Mouse (Mus musculus) embryo, embryonic 11.5 days (tissue): ENCODE measurements around the gene Tas2r138.
"Not testable (repeated sequence)": the region's sequence is repeated elsewhere in the genome, so short reads cannot be mapped to it uniquely, and the experiment has no call there.

Experiments
- DNase-seq: peaks from one replicate; pipeline ENCODE4 v3.0.0-alpha.2; 2012; ENCODE audit warnings: low read depth, low spot score

The Tas2r138 gene

GRCm38 (mm10) chr6:40613260-40613852 is at the start of gene Tas2r138:
Gene Tas2r138, minus strand, starts transcription at chr6:40613310.
- no peak for DNase-seq

DNA sequence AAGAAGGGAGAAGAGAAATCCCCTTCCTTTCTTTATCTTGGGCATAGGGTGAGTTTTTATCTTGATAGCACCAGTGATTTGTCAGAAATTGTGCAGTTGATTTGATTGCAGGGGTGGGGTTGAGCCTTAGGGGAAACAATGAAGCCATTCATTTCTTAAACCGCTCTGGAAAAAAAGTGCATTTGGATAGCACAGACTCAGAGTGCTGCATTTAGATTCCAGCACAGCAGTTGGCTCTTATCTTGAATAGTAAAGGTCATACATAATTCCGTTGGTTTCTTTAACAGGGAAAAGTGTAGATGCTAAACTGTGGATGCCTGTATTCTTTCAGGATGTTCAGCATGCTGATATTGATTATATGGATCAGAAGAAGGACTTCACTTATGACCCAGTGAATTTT is 47.8 kb upstream of the Tas2r138 start:
- no peak for DNase-seq

DNA sequence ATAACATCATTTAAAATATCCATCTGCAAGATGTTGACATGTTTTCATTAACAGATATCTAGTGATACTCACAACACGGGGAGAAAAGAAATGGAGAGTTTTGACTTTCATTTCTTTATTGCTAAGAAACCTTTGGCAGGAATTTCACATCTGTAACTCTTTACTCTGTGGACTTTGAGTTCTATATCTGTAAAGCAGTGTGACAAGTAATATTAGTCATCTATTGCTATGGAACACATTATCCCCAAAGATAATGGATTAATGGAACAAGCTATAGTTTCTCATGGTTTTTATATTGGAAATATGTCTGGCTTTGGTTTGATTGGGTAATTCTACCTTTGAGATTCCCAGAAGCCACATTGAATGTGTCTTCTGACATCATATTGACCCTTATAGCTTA is 37.8 kb upstream of the Tas2r138 start:
- DNase-seq, result no peak

DNA sequence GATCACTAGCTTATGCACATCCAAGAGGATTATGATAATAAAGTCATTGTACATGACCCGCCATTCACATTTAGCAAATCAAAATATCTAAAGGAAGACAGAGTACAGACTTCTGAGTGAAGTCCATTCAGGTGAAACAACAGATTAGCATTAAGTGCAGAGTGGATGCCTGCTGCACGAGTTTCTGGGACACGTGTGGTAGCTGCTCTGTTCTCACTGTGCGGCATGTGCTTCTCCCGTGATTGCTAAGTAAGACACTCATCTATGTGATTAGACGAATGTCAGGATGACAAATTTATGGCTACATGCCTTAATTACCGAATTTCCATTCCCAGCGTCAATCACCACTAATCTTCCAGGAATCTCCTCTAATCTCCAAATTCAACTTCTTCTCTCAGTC is 32.6 kb upstream of the Tas2r138 start:
- DNase-seq, result no peak

GRCm38 (mm10) chr6:40640710-40641538 is 27.8 kb upstream of the Tas2r138 start:
- no peak for DNase-seq

GRCm38 (mm10) chr6:40637755-40638154 is 24.6 kb upstream of the Tas2r138 start:
- DNase-seq, result no peak

GRCm38 (mm10) chr6:40635559-40635958 is 22.4 kb upstream of the Tas2r138 start:
- no peak for DNase-seq

GRCm38 (mm10) chr6:40634640-40635071 is 21.5 kb upstream of the Tas2r138 start:
- no peak for DNase-seq

DNA sequence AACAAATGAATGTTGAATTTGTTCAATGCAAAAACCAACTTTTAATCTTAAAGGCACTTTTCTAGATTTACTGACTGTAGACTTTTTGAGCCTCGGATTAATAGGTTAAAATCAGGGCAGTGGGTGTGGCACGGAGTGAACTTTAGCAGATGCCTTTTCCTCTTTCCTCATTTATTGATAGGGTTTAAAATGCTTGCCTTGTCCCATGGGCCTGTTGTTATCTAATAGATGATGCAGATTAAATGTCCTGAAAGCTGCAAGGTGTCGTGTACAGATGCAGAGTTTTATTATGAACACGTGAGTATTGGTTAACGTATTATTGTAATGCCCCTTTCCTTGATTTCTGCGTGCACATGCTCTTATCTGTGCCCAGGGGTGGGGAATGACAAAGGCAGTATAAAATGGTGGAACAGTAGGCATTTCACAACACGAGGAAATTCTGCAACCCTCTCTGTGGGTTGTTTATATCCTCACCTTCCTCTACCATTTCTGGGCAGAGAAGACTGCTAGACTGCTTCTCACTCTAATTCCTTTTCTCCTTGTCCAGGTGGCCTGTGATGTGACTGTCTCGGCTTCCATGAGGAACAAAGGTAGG is 15.4 kb upstream of the Tas2r138 start, which contains the start of gene Mgam:
TSS of gene Mgam (plus strand) at position 426 of the 595 bp plus-strand sequence.
- no peak for DNase-seq

- DNase-seq, result no peak
Measured at GRCm38 (mm10) chr6:40626111-40626510, 13.0 kb upstream of the Tas2r138 start.

DNA sequence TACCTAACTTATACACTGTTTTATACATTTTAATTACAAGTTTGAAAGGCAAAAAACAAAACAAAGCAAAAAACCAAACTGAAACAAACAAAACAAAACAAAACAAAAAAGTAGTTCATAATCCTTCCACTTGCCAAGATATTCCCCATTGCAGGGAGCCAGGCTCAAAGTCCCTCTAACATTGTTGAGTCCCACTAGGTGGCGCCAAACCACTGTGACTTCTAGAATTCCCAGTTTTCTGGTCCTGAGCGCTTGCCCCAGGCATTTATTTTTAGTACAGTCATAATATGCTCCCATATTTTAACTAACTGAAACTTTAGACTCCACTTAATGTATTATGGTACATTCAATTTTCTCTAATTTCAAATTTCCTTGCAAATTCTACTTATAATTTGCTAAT is 4.9 kb upstream of the Tas2r138 start:
- peak; percentile 51 for DNase-seq

GRCm38 (mm10) chr6:40610244-40610643 is 2.9 kb downstream of the Tas2r138 start:
- no peak for DNase-seq

- DNase-seq, result no peak
Measured at GRCm38 (mm10) chr6:40607431-40607830, 5.7 kb downstream of the Tas2r138 start.

- not testable (repeated sequence) for DNase-seq
Measured at GRCm38 (mm10) chr6:40598546-40598945, 14.6 kb downstream of the Tas2r138 start.

GRCm38 (mm10) chr6:40594804-40595550 is 18.1 kb downstream of the Tas2r138 start:
- DNase-seq, result no peak

GRCm38 (mm10) chr6:40588346-40588745 is 24.8 kb downstream of the Tas2r138 start:
- DNase-seq, result no peak

DNA sequence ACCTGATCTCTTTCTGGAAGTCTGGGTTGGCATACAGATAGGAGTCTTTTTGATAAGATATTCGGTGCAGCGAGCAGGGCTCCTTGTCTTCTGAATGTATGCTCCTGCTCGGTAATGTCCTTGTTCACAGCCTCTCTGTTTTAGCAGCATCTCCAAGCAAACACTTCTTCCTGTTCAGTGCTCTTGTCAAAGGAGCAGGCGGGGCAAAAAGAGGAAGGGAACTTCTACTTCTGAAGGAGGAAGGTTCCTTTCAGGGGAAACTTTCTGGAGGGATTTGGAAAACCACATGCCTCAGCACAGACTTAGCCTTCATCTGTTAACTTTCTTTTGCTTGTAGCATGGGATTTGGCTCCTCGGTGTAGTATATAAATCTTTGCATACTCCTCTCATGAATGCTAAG is 27.5 kb downstream of the Tas2r138 start, which contains the start of gene Clec5a:
TSS of gene Clec5a (minus strand) at position 177 of the 400 bp plus-strand sequence.
- no peak for DNase-seq

DNA sequence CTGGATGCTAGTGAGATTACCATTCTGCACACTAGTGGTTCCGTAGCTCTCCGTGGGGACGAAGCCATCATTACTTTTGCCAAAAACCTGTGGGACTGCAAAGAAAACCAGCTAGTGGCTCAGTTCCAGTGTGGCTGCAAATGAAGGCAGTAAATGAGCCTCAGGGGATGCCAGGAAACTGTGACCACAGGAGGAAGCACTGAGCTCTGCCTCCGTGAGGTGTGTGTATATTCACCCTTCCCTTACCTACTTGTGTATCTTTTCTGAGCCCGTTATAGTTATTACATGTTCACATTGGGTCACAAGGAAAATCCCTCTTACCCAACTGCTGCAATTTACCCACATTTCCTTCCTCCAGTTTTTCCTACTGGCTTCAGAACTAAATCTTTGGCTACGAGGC is 28.8 kb downstream of the Tas2r138 start:
- DNase-seq, result no peak

DNA sequence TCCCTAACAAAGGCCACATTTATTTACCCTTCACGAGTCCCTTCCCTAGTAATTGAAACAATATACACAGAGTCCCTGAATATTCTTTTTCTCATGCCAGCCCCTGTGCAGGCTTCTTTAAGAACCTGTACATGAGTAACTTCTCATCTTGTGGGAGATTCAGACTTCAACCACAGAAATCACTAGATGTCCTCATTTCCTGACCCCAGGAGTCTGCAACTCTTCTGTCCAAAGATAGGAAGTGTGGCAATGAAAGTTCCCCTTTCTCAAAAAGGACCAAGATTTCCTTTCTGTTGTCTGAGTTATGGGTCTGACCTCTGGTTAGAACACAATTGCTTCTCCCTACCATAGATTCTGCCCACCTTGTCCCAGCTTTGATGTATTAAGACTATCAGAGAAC is 36.8 kb downstream of the Tas2r138 start:
- DNase-seq, result no peak

GRCm38 (mm10) chr6:40573618-40574017 is 39.5 kb downstream of the Tas2r138 start:
- DNase-seq, result no peak

DNA sequence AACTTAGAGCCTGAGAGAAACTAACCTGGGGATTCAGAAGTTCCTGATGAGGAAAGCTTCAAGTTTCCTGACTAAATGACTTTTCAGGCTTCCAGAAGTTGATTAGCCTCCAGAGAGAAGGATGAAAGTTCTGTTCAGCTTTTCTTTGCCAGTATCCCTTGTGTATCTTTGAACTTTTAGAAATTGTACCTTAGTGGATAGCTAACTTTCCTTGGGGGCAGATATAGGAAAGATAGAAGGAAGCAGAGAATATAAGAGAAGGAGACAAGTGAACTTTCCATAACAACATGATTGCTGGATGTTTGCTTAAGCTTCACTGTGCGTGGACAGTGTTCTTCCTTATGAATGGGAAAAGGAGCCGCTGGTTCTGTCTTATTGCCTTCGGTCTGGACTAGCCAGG is 43.9 kb downstream of the Tas2r138 start, which contains the start of gene Olfr460:
TSS of gene Olfr460 (plus strand) at position 301 of the 400 bp plus-strand sequence.
- DNase-seq, result no peak
